Mouse (Mus musculus) E14TG2a.4 (cell line): ENCODE measurements at regions not wholly inside any gene's neighbourhood (a gene's known extent, or its start where the extent isn't known, plus 50 kb on each side); places are given as distances from the start of the nearest gene placed in this dataset.

Experiments used
- CTCF ChIP-seq: conservative IDR thresholded peaks from 2 replicates; pipeline ENCODE4 v1.5.1; 2014; ENCODE audit warnings: low read length
- NANOG ChIP-seq: IDR thresholded peaks from 2 replicates; pipeline ENCODE4 v1.6.1; 2014; ENCODE audit warnings: borderline replicate concordance, low read length, mixed read lengths
- POU5F1 ChIP-seq: IDR thresholded peaks from 2 replicates; pipeline ENCODE4 v1.6.1; 2014; ENCODE audit warnings: low read length, borderline replicate concordance

- TF ChIP-seq CTCF = no peak
- no peak for TF ChIP-seq NANOG
- no peak for TF ChIP-seq POU5F1
Observed at GRCm38 (mm10) chr19:16061821-16062220, 70.8 kb upstream of the Gnaq start.
